Mouse (Mus musculus) spleen, adult 18-20 months (tissue): ENCODE results near the gene Tnk2.
A peak's percentile ranks its signal among the peaks of the same experiment; 100 is the strongest.

Experiments used
- DNase-seq, 2 experiments: peaks; one replicate each; pipeline ENCODE4 v3.0.0; 2022; ENCODE audit warnings: mixed read lengths in 2 of 2

Tnk2 gene

GRCm38 (mm10) chr16:32680806-32681205 lies 37.1 kb downstream of the Tnk2 start:
- DNase-seq = no peak

DNA sequence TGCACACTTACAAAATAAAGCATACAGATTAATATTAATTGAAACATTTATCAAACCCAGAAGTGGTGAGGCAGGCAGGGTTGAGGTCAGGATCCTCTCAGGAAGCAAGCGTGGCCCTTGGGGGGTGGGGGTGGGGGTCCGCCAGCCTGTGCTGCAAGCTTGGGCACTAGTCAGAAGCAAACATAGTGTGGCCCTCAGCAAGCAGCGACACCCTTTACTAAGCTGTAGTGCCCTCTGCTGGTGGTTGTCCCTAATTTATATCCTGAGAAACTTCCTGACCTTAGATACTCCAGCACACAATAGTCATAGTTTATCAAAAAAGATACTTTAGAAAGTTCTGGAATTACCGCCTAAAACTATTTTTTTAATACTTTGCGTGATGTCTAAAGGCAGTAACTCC lies 38.5 kb downstream of the Tnk2 start:
- DNase-seq = peak in 1 of 2 experiments; percentile 70

DNA sequence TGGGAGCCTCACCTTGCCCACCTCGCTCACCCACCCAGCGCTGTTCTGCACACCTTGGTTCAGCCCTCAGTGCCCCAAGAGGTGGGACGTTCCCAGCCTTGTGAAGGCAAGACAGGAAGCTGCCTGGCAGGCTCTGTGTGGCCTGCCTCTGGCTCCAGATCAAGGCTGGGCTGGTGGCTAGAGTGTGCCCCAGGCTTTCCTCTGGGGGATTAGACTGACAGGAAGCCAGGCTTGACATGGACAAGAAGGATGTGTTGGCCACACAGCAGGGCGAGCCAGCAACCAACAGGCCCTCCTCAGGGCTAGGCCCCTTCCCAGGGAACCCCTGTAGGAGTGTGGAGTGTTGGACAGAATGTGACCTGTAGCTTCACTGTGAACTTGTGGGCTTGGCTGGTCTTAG lies 39.2 kb downstream of the Tnk2 start:
- no peak for DNase-seq

GRCm38 (mm10) chr16:32683343-32683742 lies 39.7 kb downstream of the Tnk2 start:
- DNase-seq = peak in 1 of 2 experiments; percentile 33

GRCm38 (mm10) chr16:32685405-32685804 lies 41.7 kb downstream of the Tnk2 start:
- DNase-seq = no peak

- DNase-seq = no peak
Observed at GRCm38 (mm10) chr16:32685998-32686397, 42.3 kb downstream of the Tnk2 start.

DNA sequence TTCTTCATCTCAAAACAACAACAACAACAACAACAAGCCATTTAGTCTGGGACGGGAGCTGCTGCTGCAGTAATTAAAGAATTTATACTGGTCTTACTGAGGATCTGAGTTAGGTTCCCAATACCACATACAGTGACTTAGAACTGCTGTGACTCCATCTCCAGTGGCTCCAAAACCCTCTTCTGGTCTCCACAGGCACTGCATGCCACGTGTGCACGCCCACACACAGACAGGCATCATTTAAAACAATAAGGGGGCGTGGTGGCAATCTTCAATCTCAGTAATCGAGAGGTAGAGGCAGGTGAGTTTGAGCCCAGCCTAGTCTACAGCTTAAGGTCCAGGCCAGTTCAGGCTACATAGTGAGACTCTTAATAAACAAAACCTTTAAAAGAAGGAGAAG lies 43.5 kb downstream of the Tnk2 start:
- no peak for DNase-seq

- no peak for DNase-seq
Observed at GRCm38 (mm10) chr16:32688770-32689169, 45.1 kb downstream of the Tnk2 start.

- DNase-seq = peak in 1 of 2 experiments; percentile 65
Observed at GRCm38 (mm10) chr16:32689501-32689900, 45.8 kb downstream of the Tnk2 start.

DNA sequence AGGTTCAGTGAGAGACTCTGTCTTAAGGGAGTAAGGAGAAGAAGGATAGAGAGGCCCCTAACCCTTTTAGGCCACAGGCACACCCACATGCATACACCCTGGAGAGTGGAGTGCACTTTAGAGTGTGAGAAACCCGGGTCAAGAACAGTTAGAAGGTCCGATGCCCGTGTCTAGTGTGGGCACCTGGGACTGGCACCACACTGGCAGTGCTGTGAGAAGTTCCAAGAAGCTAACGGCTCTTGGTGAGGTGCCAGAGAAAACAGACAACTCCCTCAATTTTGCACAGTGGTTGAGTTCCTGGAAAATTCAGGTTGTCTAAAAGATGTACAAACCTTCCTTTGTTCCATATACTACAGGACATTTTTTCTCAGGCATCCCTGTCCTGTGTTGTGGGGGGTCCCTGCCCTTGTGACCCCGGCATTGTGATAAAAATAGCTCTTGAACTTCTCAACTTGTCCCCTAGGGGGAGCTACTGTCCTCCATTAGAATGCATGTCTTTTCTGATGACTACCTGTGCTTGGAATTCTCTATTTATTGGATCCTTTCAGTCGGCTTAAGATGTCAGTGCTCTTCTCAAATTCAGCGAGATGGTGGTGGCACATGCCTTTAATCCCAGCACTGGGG lies 53.3 kb downstream of the Tnk2 start:
- no peak for DNase-seq

DNA sequence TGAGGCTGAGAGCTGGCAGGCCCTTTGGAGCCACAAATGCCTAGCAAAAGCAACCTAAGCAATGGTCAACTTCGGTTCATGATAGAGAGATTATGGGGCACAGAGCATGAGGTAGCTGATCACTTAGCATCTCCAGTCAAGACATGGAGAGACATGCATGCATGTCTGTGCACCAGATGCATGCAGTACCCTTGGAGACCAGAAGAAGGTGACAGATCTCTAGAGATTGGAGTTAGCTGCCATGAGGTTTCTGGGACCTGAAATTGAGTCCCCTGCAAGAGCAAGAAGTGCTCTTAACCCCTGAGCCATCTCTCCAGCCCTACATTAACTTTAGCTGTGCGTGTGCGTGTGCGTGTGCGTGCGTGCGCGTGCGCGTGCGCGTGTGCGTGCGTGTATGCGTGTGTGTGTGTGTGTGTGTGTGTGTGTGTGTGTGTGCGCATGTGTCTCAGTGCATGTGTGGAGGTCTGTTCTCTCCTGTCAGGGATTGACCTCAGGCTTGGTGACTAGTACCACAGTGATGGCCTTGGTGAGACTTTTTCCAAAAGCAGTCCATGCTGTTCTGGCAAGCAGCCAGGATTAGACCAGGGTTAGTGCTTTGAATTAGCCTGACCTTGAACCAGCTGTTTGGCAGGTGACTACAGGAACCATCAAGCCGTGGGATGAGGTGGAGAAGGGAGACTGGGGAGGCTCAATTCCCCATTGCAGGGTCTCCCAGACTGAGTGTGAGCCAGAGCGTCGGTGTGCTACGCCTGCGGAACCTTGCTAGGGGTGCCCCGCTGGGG lies 54.2 kb downstream of the Tnk2 start:
- no peak for DNase-seq

GRCm38 (mm10) chr16:32698550-32698949 lies 54.9 kb downstream of the Tnk2 start:
- no peak for DNase-seq

GRCm38 (mm10) chr16:32703312-32703912 lies 59.7 kb downstream of the Tnk2 start:
- no peak for DNase-seq

GRCm38 (mm10) chr16:32705606-32706005 lies 61.9 kb downstream of the Tnk2 start:
- DNase-seq = no peak

GRCm38 (mm10) chr16:32707111-32707823 lies 63.6 kb downstream of the Tnk2 start:
- DNase-seq = no peak

DNA sequence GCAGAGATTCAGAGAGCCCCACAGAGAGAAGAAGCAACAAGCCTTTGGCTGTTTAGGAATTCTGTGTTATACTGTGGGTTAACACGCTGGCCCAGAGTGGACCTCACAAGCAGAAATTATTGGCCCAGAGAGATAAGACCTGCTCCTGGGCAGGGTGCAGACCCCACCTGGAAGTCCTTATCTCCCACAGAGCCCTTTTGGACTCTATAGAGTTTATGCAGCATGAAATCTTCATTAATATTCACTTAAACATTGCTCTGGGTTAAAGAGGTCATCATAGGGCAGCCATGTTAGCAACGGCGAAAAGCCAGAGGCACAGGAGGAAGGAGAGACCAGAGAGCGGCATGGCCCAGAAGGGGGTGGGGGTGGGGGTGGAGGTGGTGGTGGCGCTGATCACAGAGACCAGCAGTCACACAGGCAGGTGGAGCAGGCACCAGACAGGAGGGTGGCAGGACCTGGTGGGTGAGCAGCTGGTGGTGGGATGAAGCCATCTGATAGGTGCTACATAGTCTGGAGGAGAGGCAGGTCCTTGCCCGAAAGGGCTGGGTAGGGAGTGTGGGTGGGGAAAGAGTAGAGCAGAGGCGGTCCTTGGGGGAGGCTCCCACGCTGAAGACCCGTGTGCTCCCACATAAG lies 64.3 kb downstream of the Tnk2 start:
- no peak for DNase-seq

- DNase-seq = no peak
Observed at GRCm38 (mm10) chr16:32708457-32709033, 64.9 kb downstream of the Tnk2 start.

DNA sequence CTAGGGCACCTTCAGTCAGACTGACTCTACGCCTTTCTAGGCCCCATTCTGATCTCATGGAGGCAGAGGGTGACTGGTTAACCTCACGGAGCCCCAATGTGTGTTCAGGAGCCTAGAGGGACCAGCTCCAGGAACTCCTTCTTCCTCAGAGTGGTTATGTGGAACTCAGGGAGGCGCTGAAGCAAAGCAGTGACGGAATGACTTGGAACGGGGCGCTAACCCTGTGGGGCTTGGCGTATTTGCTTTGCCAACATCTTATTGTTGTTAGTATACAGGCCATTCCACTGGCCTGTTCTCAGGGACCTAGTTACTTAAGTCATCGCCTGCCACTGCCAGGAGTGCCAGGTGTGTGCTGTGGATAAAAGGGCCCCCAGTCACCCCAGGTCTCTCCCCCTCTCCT lies 65.4 kb downstream of the Tnk2 start:
- DNase-seq = no peak

DNA sequence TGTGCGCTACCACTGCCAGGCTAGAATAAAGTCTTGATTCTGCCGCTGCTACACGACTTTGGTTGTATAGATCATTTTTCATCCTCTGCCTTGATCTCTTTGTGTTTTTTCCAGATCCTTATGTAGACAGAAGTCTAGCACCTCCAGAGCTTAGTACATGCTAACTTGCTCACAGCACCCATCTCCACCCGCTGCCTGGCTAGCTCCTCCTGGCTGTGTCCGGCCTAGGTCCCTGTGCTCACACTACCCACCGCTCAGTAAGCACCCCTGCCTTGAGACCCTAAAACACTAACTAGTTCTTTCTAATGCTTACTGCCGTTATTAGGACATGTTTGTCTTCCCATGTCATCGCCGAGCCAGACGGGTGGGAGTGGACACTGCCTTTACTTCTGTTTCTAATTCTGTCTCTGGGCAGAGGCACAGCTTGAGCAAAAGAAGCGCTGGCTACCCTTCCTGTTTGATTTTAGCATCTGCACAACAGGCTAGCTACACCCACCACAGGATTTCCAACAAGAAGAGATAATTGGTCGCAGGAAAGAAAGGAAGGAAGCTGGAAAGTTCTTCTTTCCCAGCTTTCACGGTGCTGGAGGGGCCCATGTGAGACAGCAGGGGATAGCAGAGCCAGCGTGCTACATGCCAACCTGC lies 66.9 kb downstream of the Tnk2 start:
- no peak for DNase-seq

- DNase-seq = no peak
Observed at GRCm38 (mm10) chr16:32712202-32712601, 68.5 kb downstream of the Tnk2 start.

GRCm38 (mm10) chr16:32713556-32713955 lies 69.9 kb downstream of the Tnk2 start:
- no peak for DNase-seq

DNA sequence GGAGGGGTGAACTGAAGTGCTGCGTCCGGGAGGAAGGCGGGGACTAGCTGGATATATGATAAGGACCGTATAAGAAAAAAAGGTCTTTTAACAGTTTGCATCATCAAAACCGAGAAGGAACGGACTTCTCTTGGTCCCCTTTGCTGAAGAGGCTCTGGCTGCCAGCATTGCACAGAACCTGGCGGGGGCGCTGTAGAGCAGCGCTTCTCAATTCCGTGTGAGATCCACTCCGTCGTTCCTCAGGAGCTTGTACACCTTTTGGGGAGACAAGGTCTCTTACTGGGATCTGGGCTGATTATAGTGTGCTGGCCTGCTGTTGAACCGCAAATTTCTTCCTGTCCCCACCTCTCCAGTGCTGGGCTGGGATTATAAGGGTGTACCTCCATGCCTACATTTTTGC lies 71.7 kb downstream of the Tnk2 start:
- no peak for DNase-seq
